Mouse (Mus musculus) embryo, embryonic 11 days (tissue): ENCODE measurements around the gene Cops8.
A peak's percentile ranks its signal among the peaks of the same experiment; 100 is the strongest.

Experiments
- DNase-seq: peaks from one replicate; pipeline ENCODE4 v3.0.0-alpha.2; 2015

Gene Cops8

DNA sequence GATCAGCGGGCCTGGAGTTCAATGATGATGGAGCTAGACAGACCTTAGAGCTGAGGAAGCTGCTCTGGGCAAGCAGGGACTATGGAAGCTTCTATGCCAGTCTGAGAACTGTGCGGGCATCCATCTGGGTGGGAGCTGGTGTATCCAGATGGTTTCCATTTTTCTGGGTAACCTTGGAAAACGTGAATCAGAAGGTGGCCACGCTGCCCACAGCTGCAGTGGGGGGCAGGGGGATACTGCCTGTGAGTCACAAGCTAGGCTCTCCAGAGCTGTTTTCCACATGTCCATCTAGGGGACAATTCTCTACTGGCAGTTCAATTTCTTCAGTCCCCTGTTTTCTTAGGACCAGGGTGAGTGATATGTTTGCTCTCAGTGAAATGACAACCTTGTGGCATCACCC, 49.8 kb downstream of the Cops8 start:
- no peak for DNase-seq

DNA sequence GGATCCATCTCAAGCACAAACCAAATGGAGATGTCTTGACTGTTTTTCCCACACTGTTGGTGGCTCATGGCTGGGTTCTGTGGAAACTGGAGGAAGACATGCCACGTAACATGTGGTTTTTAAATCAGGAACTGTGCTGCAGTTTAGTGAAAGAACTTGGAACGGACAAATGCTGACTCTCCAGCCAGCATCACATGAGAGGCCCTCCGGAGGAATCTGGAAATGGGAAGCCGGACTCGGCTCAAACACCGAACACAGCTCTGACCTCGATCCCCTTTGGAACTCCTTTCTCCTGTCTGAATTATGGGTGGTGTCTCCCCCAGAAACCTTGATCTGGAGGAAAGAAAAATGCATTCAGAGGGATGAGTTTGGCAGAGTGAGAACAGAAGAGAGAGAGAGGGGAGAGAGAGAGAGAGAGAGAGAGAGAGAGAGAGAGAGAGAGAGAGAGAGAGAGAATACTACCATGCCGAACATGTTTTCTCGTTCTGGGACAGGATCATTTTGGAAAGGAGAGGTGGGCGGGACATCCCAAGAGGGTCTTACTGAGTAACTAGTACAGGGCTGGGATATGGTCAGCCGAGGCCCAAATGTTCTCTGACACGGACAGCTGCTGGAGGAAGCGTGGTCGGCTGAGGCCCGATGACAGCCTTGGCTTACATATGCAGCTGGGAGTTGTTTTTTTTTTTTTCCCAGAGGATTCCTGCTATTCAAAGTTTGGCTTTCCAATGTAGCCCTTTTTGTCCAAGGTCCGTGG, 53.9 kb downstream of the Cops8 start:
- no peak for DNase-seq

DNA sequence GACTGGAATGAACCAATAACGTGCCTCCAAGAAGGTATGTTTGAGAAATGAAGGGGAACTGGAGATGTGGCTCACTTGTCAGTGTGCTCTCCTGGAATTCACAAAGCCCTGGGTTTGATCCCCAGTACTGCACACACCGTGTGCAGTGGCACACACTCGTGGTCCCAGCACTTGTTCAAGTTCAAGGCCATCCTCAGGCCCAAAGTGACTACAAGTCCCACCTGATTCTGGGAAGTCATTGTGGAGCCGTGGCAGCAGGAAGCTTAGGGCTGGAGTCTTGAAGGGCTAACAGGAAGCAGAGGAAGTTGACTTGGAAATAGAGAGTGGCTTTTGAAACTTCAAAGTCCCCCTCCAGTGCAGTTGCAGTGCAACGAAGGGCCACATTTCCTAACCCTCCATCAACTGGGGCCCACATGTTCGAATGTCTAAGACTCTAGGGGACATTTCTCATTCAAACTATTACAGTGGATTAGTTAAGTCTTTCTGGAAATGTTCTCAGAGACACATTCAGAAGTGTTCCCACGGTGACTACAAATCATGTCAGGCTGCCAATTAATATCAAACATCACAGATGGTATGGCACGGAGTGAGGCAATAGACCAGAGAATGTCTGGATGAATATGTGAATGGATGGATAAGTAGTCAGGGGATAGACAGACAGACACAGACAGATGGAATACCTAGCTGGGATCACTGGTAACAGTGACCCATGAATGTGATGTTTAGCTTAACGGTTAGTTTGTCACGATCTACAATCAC, 54.7 kb downstream of the Cops8 start:
- DNase-seq, result no peak

DNA sequence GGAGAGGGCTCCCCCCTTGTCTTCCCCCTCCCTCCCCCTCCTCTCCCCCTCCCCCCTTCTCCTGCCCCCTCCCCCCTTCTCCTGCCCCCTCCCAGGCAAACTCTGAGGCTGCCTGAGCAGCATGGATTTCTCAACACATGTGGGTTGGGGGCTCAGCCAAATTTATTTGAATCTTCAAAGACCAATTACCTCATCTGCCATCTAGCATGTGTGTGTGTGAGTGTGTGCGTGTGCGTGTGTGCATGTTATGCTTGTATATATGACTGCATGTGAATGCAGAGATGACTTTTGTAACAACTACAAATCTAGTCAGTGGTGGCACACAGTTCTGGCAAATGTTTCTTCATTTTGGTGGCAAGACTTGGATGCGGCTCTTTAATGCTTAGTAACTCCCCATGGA, 55.8 kb downstream of the Cops8 start:
- DNase-seq, result no peak

DNA sequence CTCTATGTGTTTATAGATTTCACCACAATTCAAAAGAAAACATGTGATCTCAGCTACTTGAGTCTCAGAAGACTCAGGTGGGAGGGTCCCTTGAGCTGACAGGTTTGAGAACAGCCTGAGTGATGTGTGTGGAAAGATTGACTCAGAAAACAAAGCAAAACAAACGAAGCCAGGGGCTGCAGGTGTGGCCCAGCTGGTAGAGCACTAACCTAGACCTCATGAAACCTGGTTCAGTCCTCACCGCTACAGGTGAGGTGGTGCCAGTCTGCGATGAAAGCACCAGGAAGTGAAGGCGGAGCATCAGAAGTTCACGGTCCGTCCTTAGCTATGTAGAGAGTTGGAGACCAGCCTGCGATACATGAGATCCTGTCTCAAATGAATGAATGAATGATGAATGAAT, 57.4 kb downstream of the Cops8 start:
- no peak for DNase-seq

DNA sequence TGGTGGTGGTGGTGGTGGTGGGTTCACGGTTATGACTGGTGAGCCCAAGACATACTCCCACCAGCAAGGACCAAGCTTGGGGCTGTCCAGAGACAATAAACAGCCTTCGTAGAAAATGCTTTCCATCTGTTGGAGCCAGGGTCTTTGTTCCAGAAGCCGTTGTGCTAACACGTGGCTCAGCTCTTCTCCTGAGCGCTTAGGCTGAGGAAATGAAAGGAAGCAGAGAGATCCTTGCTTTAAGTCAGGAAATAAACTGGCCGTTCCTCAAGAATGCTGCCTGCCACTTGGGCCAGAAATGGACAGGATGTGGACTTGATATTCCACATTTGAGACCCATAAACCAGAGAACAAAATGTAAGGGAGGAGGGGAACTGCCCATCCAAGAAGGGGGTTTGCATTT, 59.7 kb downstream of the Cops8 start:
- peak; percentile 22 for DNase-seq
